Mouse (Mus musculus) liver, adult 10 weeks (tissue): ENCODE results near the gene Plek. TPM values are rescaled to one million over a fixed set of nuclear protein-coding genes. Genes with fewer than 3 reads are reported as not detected.

Source experiments
- polyA plus RNA-seq: library from polyadenylated mRNA; stranded (reverse); fragments of 350-450 nt; fragmentation: Illumina TruSeq; extraction: RNeasy Lipid Tissue Mini Kit (QIAGEN cat#74804); gene quantifications from one replicate; pipeline ENCODE4 v1.2.3, GENCODE M21; 2014; ENCODE audit warnings: low read depth, low replicate concordance

Gene Plek
- polyA plus RNA-seq = 4.4 TPM

GRCm38 (mm10) chr11:17051545-17052475 is at the start of gene Plek, which contains the start of gene Cnrip1:
Gene Plek, minus strand, starts transcription at chr11:17052381.
Gene Cnrip1, plus strand, starts transcription at chr11:17051586.

GRCm38 (mm10) chr11:16950976-16951760 is 101.0 kb downstream of the Plek start, which contains the start of gene Fbxo48:
Gene Fbxo48, plus strand, starts transcription at chr11:16951375.

Other genes starting within 250 kb of the Plek start
- gene Fbxo48, start 101.0 kb downstream of the Plek start, polyA plus RNA-seq = not detected
- 1.6 TPM for gene Cnrip1, start 795 bp downstream of the Plek start, polyA plus RNA-seq
- gene Ppp3r1, start 106.9 kb upstream of the Plek start, polyA plus RNA-seq = 93.7 TPM
- 10.7 TPM for gene Wdr92, start 129.7 kb upstream of the Plek start, polyA plus RNA-seq
- gene Pno1, start 159.2 kb upstream of the Plek start, polyA plus RNA-seq = 67.7 TPM
- gene C1d, start 205.2 kb upstream of the Plek start, polyA plus RNA-seq = 103 TPM